Mouse (Mus musculus): Measurements from ENCODE around the gene Ackr3.

GRCm38 (mm10) chr1:90248966-90249735, 45.4 kb downstream of the Ackr3 start:
- TF ChIP-seq CTCF (conservative IDR thresholded peaks at IDR 0.05; ENCODE audit: insufficient read depth, insufficient read length, low read depth, low read length) (no peak), POLR2A (IDR thresholded peaks at IDR 0.05; ENCODE audit: low read depth, low read length) (no peak)
